In genomic region chrX:167209828-167210227, GRCm38 (mm10) we compare ENCODE assay signal across 8 mouse cellular contexts. TPM values are rescaled to one million over a fixed set of nuclear protein-coding genes. Genes with fewer than 3 reads are reported as not detected.
DNase-seq lines count a peak whose midpoint lies in the region; ATAC-seq and TF ChIP-seq lines count a peak whose summit lies in the region.

No protein-coding gene starts in this region.

- no peak overlapping the region for H3K4me3 ChIP-seq in cerebellum, adult 2 months (replicated peaks; ENCODE audit: insufficient read depth, low read depth, low read length)
- H3K4me3 ChIP-seq in thymus, adult 2 months (ENCODE audit: control insufficient read depth, insufficient read depth, low read length), result no peak overlapping the region
- H3K4me3 ChIP-seq in limb, embryonic 15.5 days, result peak overlapping the region; percentile 50
- H3K4me3 ChIP-seq in stomach, embryonic 15.5 days (replicated peaks), result peak overlapping the region; percentile 56

- no peaks in the 10 kb centered on the region for H3K27me3 ChIP-seq in cerebellum, adult 2 months (ENCODE audit: control insufficient read depth, insufficient read depth, low read length)
- H3K27me3 ChIP-seq in thymus, adult 2 months (ENCODE audit: control insufficient read depth, insufficient read depth, low read length), result no peaks in the 10 kb centered on the region
- peaks cover 17% of the 10 kb centered on the region; the same call in 1 of the 2 replicates for H3K27me3 ChIP-seq in limb, embryonic 15.5 days
- H3K27me3 ChIP-seq in stomach, embryonic 15.5 days (replicated peaks), result no peaks in the 10 kb centered on the region

- TF ChIP-seq POLR2A in cerebellum, adult 2 months (IDR thresholded peaks at IDR 0.05; ENCODE audit: borderline replicate concordance, insufficient read depth, low read length), result no peak
- TF ChIP-seq POLR2A in thymus, adult 2 months (IDR thresholded peaks at IDR 0.05; ENCODE audit: control insufficient read depth, extremely low read depth, insufficient read depth, low read length, poor library complexity), result no peak

- H3K27ac ChIP-seq in cerebellum, adult 2 months (ENCODE audit: insufficient read depth, low read length), result 0 out of 2 replicates have a peak overlapping the region, but pooled peaks have one; percentile 39
- peak overlapping the region; percentile 65 for H3K27ac ChIP-seq in thymus, adult 2 months (ENCODE audit: control insufficient read depth, insufficient read depth, low read length)
- no peak overlapping the region for H3K27ac ChIP-seq in limb, embryonic 15.5 days
- H3K27ac ChIP-seq in stomach, embryonic 15.5 days, result peak overlapping the region; percentile 89

- WGBS in cerebellum, adult 2 months, result 54% methylated on average over 8 of the region's 8 CpGs
- 17% methylated on average over 8 of the region's 8 CpGs for WGBS in thymus, adult 2 months
- 48% methylated on average over 8 of the region's 8 CpGs for WGBS in limb, embryonic 15.5 days
- whole genome bisulfite sequencing in stomach, embryonic 15.5 days, result 54% methylated on average over 8 of the region's 8 CpGs

- no peak overlapping the region for H3K9ac ChIP-seq in limb, embryonic 15.5 days
- H3K9ac ChIP-seq in stomach, embryonic 15.5 days, result no peak overlapping the region

- TF ChIP-seq CTCF in cerebellum, adult 2 months (IDR thresholded peaks at IDR 0.05; ENCODE audit: borderline replicate concordance, insufficient read depth, low read depth, low read length), result no peak
- TF ChIP-seq CTCF in thymus, adult 2 months (IDR thresholded peaks at IDR 0.05; ENCODE audit: borderline replicate concordance, control insufficient read depth, extremely low read depth, insufficient read depth, low read length, poor library complexity), result no peak

- peak overlapping the region; percentile 49 for H3K4me2 ChIP-seq in limb, embryonic 15.5 days
- H3K4me2 ChIP-seq in stomach, embryonic 15.5 days, result peak overlapping the region; percentile 49

- H3K9me3 ChIP-seq in limb, embryonic 15.5 days, result no peaks in the 10 kb centered on the region
- H3K9me3 ChIP-seq in stomach, embryonic 15.5 days, result no peaks in the 10 kb centered on the region

- no peak for DNase-seq in cerebellum, adult 2 months
- no peak for DNase-seq in cerebellum, postnatal 4 days (ENCODE audit: low spot score in 2 of 2)
- no peak for DNase-seq in thymus, adult 2 months
- DNase-seq in thymus, postnatal 25 days, result no peak
- no peak for DNase-seq in left cerebral cortex, adult 11 months (ENCODE audit: low spot score)
- no peak for DNase-seq in gastrocnemius, postnatal 10 days

- no peaks in the 10 kb centered on the region for H3K4me1 ChIP-seq in cerebellum, adult 2 months (ENCODE audit: control insufficient read depth, insufficient read depth, low read length)
- H3K4me1 ChIP-seq in thymus, adult 2 months (replicated peaks; ENCODE audit: control insufficient read depth, insufficient read depth, low read length), result peaks cover 21% of the 10 kb centered on the region
- H3K4me1 ChIP-seq in limb, embryonic 15.5 days, result no peaks in the 10 kb centered on the region
- H3K4me1 ChIP-seq in stomach, embryonic 15.5 days, result no peaks in the 10 kb centered on the region

- ATAC-seq in limb, embryonic 15.5 days (ENCODE audit: insufficient number of reproducible peaks, low FRiP score, low TSS enrichment, low read depth), result no peak
- ATAC-seq in stomach, embryonic 15.5 days (ENCODE audit: insufficient read depth, low FRiP score, low read depth), result no peak

- H3K36me3 ChIP-seq in thymus, adult 2 months (ENCODE audit: control insufficient read depth, insufficient read depth, low read length), result peaks cover 13% of the 10 kb centered on the region
- H3K36me3 ChIP-seq in limb, embryonic 15.5 days, result no peaks in the 10 kb centered on the region
- H3K36me3 ChIP-seq in stomach, embryonic 15.5 days, result no peaks in the 10 kb centered on the region

RNA-seq across cellular contexts. Expression of gene Tmsb4x, which starts 0.7 kb away (rescaled TPM):
- polyA plus RNA-seq in cerebellum, adult 2 months (2012; rRNA removed), result 1,010 and 1,165 TPM in 2 replicates
- 442 and 583 TPM in 2 replicates for polyA plus RNA-seq in thymus, adult 2 months (2012; rRNA removed)
- polyA plus RNA-seq in limb, embryonic 15.5 days (2015; fragmentation: Nextera tagmentation; extraction: Ambion mirVana), result 2,673 and 2,803 TPM in 2 replicates
- 4,879 and 5,002 TPM in 2 replicates for polyA plus RNA-seq in stomach, embryonic 15.5 days (2015; fragmentation: Nextera tagmentation; extraction: Ambion mirVana)
- 100 to 1,000 TPM; 492 to 589 TPM for total RNA-seq in gastrocnemius, postnatal 10 days (2021)

RNA-seq across cellular contexts. Expression of gene Tlr8, which starts 54.3 kb away (rescaled TPM):
- 0.14 TPM in 1 of 2 replicates, not detected in the other for polyA plus RNA-seq in cerebellum, adult 2 months (2012; rRNA removed)
- 1.1 and 1.6 TPM in 2 replicates for polyA plus RNA-seq in thymus, adult 2 months (2012; rRNA removed)
- 0.52 and 1.0 TPM in 2 replicates for polyA plus RNA-seq in limb, embryonic 15.5 days (2015; fragmentation: Nextera tagmentation; extraction: Ambion mirVana)
- 0.37 and 0.55 TPM in 2 replicates for polyA plus RNA-seq in stomach, embryonic 15.5 days (2015; fragmentation: Nextera tagmentation; extraction: Ambion mirVana)
- total RNA-seq in gastrocnemius, postnatal 10 days (2021), result 1 to 10 TPM in 1 of 2 experiments, under 1 TPM in 1; 0.99 to 1.6 TPM

Comparison
In these comparisons a context has a peak if more than half of its experiments do, and no peak if none do; other contexts are left out.
1. H3K4me3 ChIP-seq: peak in limb, embryonic 15.5 days (single experiment) and stomach, embryonic 15.5 days (single experiment); none in cerebellum, adult 2 months (single experiment) and thymus, adult 2 months (single experiment).